In the genomic region with DNA sequence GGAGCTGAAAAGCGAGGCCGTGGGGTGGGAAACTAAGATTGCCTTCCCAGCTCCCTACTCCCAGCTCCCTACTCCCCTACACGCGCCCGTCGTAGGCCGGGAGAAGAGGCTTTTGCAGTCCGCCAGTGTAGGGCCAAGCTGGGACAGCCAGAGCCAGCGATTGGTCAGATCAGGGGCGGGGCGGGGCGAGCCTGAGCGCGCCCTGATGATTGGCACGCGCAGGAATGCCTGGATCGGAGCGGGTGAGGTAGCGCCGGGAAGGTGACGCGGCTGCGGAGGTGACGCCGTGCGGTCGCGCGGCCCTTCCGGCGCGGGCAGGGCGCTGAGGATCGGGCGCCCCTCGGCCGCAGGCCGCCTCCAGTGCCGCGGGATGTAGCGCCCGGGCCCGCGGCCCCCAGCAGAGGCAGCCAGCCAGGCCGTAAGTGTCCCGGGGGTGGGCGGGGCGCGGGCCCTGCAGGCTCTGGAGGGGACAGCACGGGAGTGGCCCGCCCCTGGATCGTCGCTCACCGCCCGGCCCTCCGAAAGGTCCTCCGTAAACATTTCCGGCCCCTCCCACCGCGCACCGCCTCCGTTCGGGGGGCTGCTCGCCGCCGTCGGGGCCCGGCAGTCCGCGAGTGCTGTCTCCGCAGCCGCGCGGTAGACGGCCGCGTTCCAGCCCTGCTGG, we compare ENCODE assay signal across 8 mouse cellular contexts. TPM values are rescaled to one million over a fixed set of nuclear protein-coding genes. Genes with fewer than 3 reads are reported as not detected.
DNase-seq lines count a peak whose midpoint lies in the region; ATAC-seq and TF ChIP-seq lines count a peak whose summit lies in the region.

A gene (plus strand): TSS at position 211 of the 664 bp plus-strand sequence.

- H3K27me3 ChIP-seq in forebrain, embryonic 10.5 days (ENCODE audit: poor library complexity, severe bottlenecking), result no peaks in the 10 kb centered on the region
- H3K27me3 ChIP-seq in heart, embryonic 15.5 days, result no peaks in the 10 kb centered on the region
- no peaks in the 10 kb centered on the region for H3K27me3 ChIP-seq in liver, embryonic 14.5 days (ENCODE audit: control insufficient read depth, insufficient read depth, low read length)
- no peaks in the 10 kb centered on the region for H3K27me3 ChIP-seq in neural tube, embryonic 11.5 days (ENCODE audit: control insufficient read depth, insufficient read depth, low read length)
- no peaks in the 10 kb centered on the region for H3K27me3 ChIP-seq in stomach, postnatal 0 days (ENCODE audit: control insufficient read depth, insufficient read depth, low read length)

- H3K9ac ChIP-seq in heart, embryonic 15.5 days, result peak within 1 kb of the TSS; percentile 91
- H3K9ac ChIP-seq in liver, embryonic 14.5 days (replicated peaks), result peak within 1 kb of the TSS; percentile 96
- H3K9ac ChIP-seq in neural tube, embryonic 11.5 days (ENCODE audit: low read length), result peak within 1 kb of the TSS; percentile 88
- peak within 1 kb of the TSS; percentile 95 for H3K9ac ChIP-seq in stomach, postnatal 0 days (ENCODE audit: low read length)

- TF ChIP-seq CTCF in liver, embryonic 14.5 days (IDR thresholded peaks at IDR 0.05; ENCODE audit: low read depth), result 0 out of 2 replicates have a peak, but pooled peaks have one; percentile 2
- no peak; the same call in 1 of the 2 replicates for TF ChIP-seq CTCF in stomach, postnatal 0 days (IDR thresholded peaks at IDR 0.05; ENCODE audit: low read depth)

- peak within 1 kb of the TSS; percentile 98 for H3K27ac ChIP-seq in forebrain, embryonic 10.5 days
- peak within 1 kb of the TSS; percentile 94 for H3K27ac ChIP-seq in heart, embryonic 15.5 days
- H3K27ac ChIP-seq in liver, embryonic 14.5 days, result peak within 1 kb of the TSS; percentile 84
- peak within 1 kb of the TSS; percentile 91 for H3K27ac ChIP-seq in neural tube, embryonic 11.5 days (ENCODE audit: low read depth, low read length)
- H3K27ac ChIP-seq in stomach, postnatal 0 days (replicated peaks), result peak within 1 kb of the TSS; percentile 97

- no peak for TF ChIP-seq EP300 in liver, embryonic 14.5 days (IDR thresholded peaks at IDR 0.05; ENCODE audit: low read depth)
- TF ChIP-seq EP300 in stomach, postnatal 0 days (optimal IDR thresholded peaks at IDR 0.05), result no peak

- H3K36me3 ChIP-seq in forebrain, embryonic 10.5 days (replicated peaks), result peaks cover 21% of the 10 kb centered on the region
- H3K36me3 ChIP-seq in heart, embryonic 15.5 days, result peaks cover 10% of the 10 kb centered on the region
- H3K36me3 ChIP-seq in liver, embryonic 14.5 days (replicated peaks; ENCODE audit: control insufficient read depth, insufficient read depth, low read depth), result peaks cover 11% of the 10 kb centered on the region
- H3K36me3 ChIP-seq in neural tube, embryonic 11.5 days (ENCODE audit: control insufficient read depth, insufficient read depth, low read length), result no peaks in the 10 kb centered on the region
- H3K36me3 ChIP-seq in stomach, postnatal 0 days (ENCODE audit: control insufficient read depth, insufficient read depth, low read length), result 0 out of 2 replicates have a peak, but pooled peaks cover 4% of the 10 kb centered on the region

- WGBS in forebrain, embryonic 10.5 days, result under 1% methylated on average over 77 of the region's 77 CpGs
- WGBS in heart, embryonic 15.5 days, result under 1% methylated on average over 75 of the region's 77 CpGs
- WGBS in liver, embryonic 14.5 days (ENCODE audit: insufficient replicate concordance), result under 1% methylated on average over 73 of the region's 77 CpGs
- 0% methylated on average over 70 of the region's 77 CpGs for WGBS in neural tube, embryonic 11.5 days
- WGBS in stomach, postnatal 0 days, result under 1% methylated on average over 59 of the region's 77 CpGs

- DNase-seq in CD8-positive naive resting alpha-beta T cell, adult 2 months (ENCODE audit: low read depth in 2 of 2, low spot score in 2 of 2), result peak; percentile 81 to 83
- DNase-seq in c-Kit-positive CD71-negative TER-119-negative erythroid progenitor cells, embryonic 14.5 days (ENCODE audit: low read depth), result peak; percentile 91
- peak; percentile 98 for DNase-seq in forebrain, embryonic 10.5 days (ENCODE audit: extremely low spot score, low spot score)
- peak; percentile 98 to 99 for DNase-seq in kidney, postnatal 25 days
- DNase-seq in liver, embryonic 14.5 days (ENCODE audit: low read depth in 3 of 3, low spot score in 3 of 3), result peak; percentile 93 to 94 (median 93)
- peak; percentile 98 for DNase-seq in neural tube, embryonic 11.5 days (ENCODE audit: low spot score)
- DNase-seq in stomach, postnatal 0 days (ENCODE audit: low spot score), result peak; percentile 99

- H3K4me1 ChIP-seq in forebrain, embryonic 10.5 days, result peaks cover 46% of the 10 kb centered on the region
- H3K4me1 ChIP-seq in heart, embryonic 15.5 days (replicated peaks), result peaks cover 46% of the 10 kb centered on the region
- H3K4me1 ChIP-seq in liver, embryonic 14.5 days (replicated peaks; ENCODE audit: control insufficient read depth in 2 of 2, insufficient read depth in 2 of 2, low read length in 1 of 2), result peaks cover 38 to 44% of the 10 kb centered on the region in 2 experiments
- H3K4me1 ChIP-seq in neural tube, embryonic 11.5 days (ENCODE audit: control insufficient read depth, insufficient read depth, low read length), result peaks cover 7% of the 10 kb centered on the region; the same call in 1 of the 2 replicates
- H3K4me1 ChIP-seq in stomach, postnatal 0 days (replicated peaks; ENCODE audit: control insufficient read depth, insufficient read depth), result peaks cover 9% of the 10 kb centered on the region

- no peaks in the 10 kb centered on the region for H3K9me3 ChIP-seq in forebrain, embryonic 10.5 days
- no peaks in the 10 kb centered on the region for H3K9me3 ChIP-seq in heart, embryonic 15.5 days (replicated peaks)
- H3K9me3 ChIP-seq in liver, embryonic 14.5 days (ENCODE audit: control insufficient read depth, low read length), result no peaks in the 10 kb centered on the region
- no peaks in the 10 kb centered on the region for H3K9me3 ChIP-seq in neural tube, embryonic 11.5 days (ENCODE audit: control insufficient read depth, low read length)
- no peaks in the 10 kb centered on the region for H3K9me3 ChIP-seq in stomach, postnatal 0 days (ENCODE audit: control insufficient read depth, low read length)

- peak within 1 kb of the TSS; percentile 70 for H3K4me2 ChIP-seq in heart, embryonic 15.5 days
- peak within 1 kb of the TSS; percentile 84 for H3K4me2 ChIP-seq in liver, embryonic 14.5 days (ENCODE audit: low read depth)
- H3K4me2 ChIP-seq in neural tube, embryonic 11.5 days (ENCODE audit: low read depth), result peak within 1 kb of the TSS; percentile 65
- H3K4me2 ChIP-seq in stomach, postnatal 0 days (replicated peaks; ENCODE audit: low read depth), result peak within 1 kb of the TSS; percentile 65

- H3K4me3 ChIP-seq in forebrain, embryonic 10.5 days, result peak within 1 kb of the TSS; percentile 98
- peak within 1 kb of the TSS; percentile 86 for H3K4me3 ChIP-seq in heart, embryonic 15.5 days
- H3K4me3 ChIP-seq in liver, embryonic 14.5 days (ENCODE audit: insufficient read depth in 1 of 2, low read depth in 2 of 2, low read length in 2 of 2), result peak within 1 kb of the TSS; percentile 90 to 98
- H3K4me3 ChIP-seq in neural tube, embryonic 11.5 days (ENCODE audit: low read depth, low read length), result peak within 1 kb of the TSS; percentile 80
- H3K4me3 ChIP-seq in stomach, postnatal 0 days (ENCODE audit: low read depth, low read length), result peak within 1 kb of the TSS; percentile 92

- peak; percentile 99 for ATAC-seq in heart, embryonic 15.5 days (replicated peaks; ENCODE audit: insufficient number of reproducible peaks, insufficient read depth, low FRiP score, low read depth)
- peak; percentile 98 for ATAC-seq in liver, embryonic 14.5 days (ENCODE audit: insufficient read depth)
- ATAC-seq in neural tube, embryonic 11.5 days (ENCODE audit: insufficient read depth, low FRiP score, low TSS enrichment), result peak; percentile 99
- ATAC-seq in stomach, postnatal 0 days (ENCODE audit: low FRiP score, low TSS enrichment), result peak; percentile 99

RNA-seq across cellular contexts. Expression of the gene that starts here (rescaled TPM):
- 70.5 and 71.1 TPM in 2 replicates for polyA plus RNA-seq in forebrain, embryonic 10.5 days (2016; fragmentation: Nextera tagmentation; extraction: Ambion mirVana)
- 139 and 142 TPM in 2 replicates for polyA plus RNA-seq in heart, embryonic 15.5 days (2015; fragmentation: Nextera tagmentation; extraction: Ambion mirVana)
- polyA plus RNA-seq in liver, embryonic 14.5 days (2012; rRNA removed), result 56.1 and 59.6 TPM in 2 replicates
- 126 and 134 TPM in 2 replicates for polyA plus RNA-seq in liver, embryonic 14.5 days (2014; fragmentation: Nextera tagmentation; extraction: Ambion mirVana)
- polyA plus RNA-seq in neural tube, embryonic 11.5 days (2014; fragmentation: Nextera tagmentation; extraction: Ambion mirVana), result 81.2 and 83.8 TPM in 2 replicates
- polyA plus RNA-seq in stomach, postnatal 0 days (2015; fragmentation: Nextera tagmentation; extraction: Ambion mirVana), result 84.4 and 90.2 TPM in 2 replicates

Comparison
In these comparisons a context has a peak if more than half of its experiments do, and no peak if none do; other contexts are left out.
1. Peak in every context shown above with its lines: DNase-seq, ATAC-seq, H3K4me3 ChIP-seq and H3K27ac ChIP-seq.